Mouse (Mus musculus) c-Kit-negative CD71-positive TER-119-positive erythroid progenitor cells, embryonic 14.5 days (primary cell): ENCODE data around the gene Mmp9.

Source experiments
- DNase-seq: peaks from one replicate; pipeline ENCODE4 v3.0.0-alpha.2; 2013; ENCODE audit warnings: low read depth, low spot score

Mmp9 gene

DNA sequence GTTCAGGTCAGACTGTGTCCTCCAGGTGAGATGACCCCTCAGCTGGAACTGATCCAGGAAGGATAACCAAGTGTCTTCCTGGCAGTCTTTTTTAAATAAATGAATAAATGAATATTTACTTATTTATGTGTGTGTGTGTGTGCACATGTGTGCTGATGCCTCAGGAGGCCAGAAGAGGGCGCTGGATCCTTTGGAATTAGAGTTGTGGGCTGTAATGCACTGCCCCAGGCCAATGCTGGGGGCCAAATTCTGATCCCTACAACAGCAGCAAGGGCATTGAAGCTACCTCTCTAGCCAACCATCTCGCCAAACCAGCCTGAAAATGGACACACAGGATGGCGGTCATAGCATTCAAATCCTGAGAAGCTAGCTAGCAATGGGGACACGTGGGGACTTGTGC lies 15.1 kb downstream of the Mmp9 start:
- DNase-seq: no peak

DNA sequence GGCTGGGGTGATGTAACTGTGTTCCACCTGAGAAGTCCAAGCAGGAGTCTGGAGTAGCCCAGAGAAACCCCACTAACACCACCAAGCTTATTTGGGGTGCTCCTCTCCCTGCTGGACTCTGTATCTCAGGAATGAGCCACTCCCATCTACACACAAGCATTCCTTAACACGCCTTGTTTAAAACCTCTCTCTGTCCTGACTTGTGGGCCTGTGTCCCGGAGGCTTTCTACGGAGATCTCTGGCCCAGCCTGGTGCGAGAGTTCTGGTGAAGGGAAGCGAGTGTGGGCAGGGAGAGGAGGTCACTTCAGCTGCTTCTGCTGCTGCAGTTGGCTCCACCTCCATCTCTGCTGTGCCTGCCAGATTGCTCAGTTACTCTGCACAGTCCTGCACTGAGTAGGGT lies 15.6 kb downstream of the Mmp9 start:
- no peak for DNase-seq

DNA sequence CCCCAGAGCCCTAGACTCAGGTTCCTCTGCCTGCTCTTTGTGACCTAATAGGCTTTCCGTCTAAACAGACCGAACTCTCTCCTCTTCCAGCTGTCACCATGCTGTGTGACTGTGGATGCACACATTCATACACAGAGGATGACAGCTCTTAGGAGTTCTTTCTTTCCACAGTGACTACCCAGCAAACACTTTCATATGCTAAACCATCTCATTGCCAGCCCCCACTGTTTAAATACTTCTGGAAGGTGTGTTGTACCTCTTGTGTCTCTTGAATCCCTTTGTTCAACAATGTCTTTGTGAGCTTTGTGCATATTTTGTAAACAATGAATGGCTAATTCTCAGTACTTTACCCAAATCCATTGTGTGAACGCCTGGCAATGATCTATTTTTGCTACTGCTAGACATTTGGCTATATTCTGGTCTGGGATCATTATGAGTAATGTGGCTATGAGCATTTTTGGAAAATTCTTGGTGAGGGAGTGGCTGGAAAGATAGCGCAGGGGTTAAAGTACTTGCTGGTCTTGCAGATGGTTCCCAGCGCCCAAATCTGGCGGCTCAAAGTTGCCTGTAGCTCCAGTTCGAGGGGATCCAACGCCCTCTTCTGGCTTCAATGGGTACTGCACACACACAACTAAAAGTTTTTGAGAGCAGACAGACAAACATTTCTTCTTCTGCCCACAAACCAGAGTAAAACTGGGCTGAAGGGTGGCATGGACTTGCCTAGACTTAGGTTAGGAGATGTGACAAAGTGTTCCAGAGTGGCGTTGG lies 17.2 kb downstream of the Mmp9 start:
- no peak for DNase-seq

DNA sequence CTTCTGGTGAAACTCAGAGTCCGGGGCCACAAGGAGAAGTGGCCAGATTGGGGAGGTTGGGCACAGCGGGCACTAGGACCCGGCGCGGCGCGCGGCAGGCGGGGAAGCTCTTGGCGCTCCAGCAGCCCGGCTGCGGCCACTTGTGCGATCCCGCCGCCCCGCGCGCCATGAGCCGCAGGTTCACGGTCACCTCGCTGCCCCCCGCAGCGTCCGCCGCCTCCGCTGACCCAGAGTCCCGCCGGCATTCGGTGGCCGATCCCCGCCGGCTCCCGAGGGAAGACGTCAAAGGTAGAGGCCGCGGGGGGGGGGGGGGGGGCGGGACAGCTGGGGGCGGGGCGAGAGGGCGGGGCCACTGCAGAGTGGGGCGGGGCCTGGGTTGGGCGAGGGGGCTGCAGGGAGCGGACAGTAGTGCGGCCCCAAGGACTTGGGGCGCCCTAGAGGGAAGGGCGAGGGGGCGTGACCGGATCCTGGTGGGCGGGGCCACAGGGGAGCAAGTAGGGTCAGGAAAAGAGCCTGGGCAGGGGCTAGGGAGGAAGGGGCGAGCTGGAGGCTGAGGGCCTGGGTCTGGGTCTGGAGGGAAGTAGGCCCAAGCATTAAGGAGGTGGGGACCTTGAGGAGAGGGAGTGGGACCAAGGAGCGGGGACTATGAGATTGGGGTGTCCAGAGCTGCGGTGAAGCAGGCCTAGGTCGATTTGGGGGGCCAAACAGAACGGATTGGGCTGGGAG lies 20.3 kb downstream of the Mmp9 start, which contains the start of gene Slc12a5:
Gene Slc12a5 (plus strand): TSS at position 87 of the 726 bp plus-strand sequence.
- DNase-seq: no peak

DNA sequence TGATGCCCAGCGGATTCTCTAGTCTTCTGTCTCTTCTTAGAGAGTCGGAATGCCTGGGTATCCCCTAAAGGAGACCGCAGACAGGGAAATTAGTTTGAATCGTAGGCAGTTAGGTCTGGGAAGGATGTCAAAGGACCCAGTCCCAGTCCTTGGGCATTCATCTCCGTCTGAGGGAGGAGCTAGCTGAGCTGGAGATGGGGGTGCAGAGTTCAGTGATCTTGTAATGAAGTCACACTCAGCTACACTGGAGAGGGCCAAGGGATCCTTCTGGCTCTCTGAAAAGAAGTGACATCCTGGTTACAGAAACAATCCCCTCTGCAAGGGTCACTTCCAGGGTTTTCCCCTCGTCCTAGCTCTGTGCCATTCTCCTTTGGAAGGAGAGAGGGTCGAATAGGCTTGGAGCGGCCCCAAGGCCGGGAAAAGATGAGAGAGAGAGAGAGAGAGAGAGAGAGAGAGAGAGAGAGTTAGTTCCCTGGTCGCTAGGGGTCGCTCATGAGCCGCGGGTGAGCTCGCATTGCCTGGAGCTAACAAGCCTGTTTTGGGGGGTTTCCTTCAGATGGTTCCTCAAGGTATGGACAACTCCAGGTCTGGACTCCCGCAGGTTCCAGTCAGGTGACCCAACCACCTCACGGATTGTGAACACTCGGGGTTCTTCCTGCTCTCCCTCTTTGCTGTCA lies 21.1 kb downstream of the Mmp9 start:
- peak; percentile 22 for DNase-seq

DNA sequence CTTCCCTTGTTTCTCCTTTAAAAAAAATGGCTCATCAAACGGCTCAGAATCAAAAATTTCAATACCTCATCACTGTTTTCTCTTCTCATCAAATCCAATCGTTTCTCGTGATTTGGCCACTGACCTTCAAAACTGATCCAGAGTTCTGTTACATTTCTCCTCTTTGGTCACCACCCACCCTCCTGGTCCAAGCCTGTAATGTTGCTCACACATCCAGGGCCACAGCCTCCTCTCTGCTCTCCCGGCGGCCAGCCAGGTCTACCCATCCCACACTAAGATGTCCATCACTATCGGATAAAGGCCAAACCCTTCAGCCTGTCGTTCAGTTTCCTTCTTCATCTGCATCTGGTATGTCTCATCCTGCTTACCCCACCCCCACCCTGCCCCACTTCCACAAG lies 21.6 kb downstream of the Mmp9 start:
- DNase-seq: no peak

DNA sequence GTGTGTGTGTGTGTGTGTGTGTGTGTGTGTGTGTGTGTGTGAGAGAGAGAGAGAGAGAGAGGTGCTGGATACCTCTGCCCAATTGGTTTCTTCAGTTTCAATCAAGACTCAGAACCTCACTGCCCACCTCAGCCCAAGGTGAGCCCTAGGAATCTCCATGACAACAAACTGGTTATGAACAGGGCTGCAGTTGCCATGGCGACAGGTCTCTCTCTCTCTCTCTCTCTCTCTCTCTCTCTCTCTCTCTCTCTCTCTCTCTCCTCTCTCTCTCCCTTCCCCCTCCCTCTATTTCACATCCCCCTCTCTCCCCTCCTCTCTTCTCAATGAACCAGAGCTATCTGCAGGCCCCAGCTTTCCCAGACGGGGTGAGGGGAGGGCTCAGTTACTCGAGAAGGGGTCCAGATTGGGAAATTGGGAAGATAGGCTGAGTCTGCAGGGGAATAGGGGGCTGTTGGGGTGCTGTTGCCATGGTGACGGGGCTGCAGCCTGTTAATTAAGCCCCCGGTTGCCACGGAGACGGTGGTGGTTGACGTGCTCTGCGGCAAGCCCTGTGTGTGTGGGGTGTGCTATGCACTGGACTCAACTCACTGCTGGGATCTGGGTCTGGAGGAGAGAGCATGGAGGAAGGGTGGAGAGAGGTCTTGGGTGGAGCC lies 23.8 kb downstream of the Mmp9 start:
- no peak for DNase-seq

DNA sequence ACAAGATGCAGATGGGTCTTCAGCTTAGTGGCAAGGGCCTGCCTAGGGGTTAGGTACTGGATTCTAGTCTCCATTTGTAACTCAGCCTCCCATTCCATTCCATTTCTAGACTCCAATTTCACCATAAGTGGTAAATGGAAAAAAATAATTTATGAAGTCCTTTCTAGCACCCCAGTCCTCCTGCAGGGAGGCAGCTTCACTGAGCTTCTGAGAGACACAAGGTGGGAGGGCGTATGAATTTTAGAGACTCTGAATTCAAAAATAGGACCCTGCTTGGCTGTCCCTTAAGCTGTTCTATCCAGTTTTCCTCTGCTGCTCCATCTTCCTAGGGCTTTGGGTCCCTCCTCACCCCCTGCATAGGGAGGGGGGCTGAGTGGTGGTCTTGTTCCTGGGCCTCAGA lies 24.4 kb downstream of the Mmp9 start:
- no peak for DNase-seq

DNA sequence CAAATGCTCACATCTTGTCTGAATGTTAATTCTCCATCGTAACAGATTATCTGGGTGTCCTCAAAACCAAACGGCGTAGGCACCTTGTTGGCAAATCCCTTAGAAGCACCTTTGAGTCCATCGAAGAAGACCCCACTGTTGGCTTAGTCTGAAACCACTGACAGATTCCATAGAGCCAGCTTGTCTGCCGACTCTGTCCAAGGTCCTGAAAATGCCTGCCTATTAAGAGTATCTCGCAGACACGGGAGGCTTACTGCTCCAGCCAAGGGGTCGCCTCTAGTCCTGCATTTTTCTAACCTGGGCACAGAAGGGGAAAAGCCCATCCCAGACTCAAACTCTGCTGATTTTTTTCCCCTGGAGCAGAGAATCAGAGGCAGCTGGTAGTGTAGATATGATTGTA lies 25.8 kb downstream of the Mmp9 start:
- DNase-seq: no peak

DNA sequence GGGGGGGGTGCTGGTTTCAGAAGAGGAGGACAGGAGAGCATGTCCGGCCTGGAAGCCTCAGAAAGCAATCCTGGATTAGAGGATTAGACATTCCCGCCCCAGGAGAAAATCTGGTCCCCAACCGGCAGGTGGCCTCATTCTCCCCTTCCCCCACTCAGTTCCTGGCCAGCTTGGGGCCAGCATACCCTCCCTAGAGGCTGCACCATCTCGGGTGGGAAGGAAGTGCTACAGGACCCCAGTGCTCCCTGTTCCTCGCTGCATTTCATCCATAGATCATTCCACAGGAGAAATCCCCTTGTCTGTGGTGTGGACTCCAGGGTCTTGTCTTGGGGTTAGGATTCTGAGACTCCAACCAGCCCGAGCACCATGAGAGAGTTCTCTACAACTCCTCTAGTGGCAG lies 26.6 kb downstream of the Mmp9 start:
- no peak for DNase-seq

DNA sequence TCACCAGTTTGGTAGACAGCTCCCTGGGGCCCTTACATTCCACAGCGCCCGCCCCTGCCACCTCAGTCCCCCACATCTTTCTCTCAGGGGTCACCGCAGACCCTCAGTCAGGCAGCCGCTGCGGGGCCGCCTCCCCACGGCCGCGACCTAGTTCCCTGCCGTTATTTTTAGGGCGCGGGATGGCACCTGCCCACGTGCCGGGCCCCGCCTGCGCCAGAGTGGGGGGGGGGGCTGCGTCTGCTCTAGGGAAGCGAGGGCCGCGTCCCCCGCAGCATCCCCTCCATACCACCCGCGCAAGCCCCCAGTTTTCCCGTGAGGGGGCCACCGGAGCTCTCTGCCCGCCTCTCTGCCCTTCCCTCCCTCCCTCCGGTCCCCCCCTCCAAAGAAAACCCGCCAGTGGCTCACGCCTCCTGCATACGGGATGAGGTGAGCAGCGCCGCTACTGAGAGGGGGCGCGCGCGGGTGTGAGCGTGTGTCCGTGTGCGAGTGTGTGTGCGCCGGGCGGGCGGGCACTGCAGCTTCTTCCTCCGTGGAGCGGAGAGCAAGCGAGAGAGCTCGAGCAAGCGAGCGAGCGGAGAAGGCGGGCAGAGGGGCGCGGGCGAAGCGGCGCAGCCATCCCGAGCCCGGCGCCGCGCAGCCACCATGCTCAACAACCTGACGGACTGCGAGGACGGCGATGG lies 27.3 kb downstream of the Mmp9 start:
- DNase-seq: no peak

DNA sequence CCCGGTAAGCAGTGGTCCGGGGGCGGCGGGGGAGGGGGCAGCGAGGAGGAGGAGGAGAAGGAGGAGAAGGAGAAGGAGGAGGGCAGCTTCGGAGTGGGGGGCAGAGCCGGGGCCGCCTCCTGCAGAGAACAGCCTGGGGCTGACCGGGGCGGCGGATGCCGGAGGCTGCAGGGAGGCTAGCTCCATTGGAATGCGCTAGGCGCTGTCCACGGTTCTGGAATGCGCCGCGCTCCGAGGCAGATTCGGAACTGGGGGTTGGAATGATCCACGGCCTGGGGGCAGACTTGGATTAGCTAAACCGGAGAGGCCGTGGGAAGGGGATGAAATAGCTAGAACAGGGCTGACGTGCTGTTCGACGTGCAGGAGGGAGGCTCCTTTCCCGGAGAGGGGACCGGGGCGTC lies 27.9 kb downstream of the Mmp9 start:
- DNase-seq: no peak

DNA sequence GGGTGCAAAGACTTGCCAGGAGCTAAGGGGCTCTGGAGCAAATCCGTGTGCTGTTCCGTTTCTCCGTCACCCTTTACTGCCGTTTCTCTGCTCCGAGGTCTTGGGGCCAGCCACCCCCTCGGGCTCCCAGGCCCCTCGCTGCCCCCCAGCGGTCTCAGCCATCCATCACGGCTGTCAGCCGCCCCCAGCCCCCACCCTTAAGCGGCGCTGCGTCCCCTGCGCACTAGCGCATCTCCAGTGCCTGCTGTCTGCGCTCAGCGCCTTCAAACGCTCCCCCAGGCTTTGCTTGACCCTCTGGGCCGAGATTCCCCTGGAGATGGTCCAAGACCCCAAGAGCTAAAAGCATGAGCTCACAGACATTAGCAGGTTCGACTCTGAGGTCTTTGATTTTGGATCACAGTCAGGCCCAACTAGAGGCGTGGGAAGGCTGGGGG lies 28.8 kb downstream of the Mmp9 start:
- no peak for DNase-seq

DNA sequence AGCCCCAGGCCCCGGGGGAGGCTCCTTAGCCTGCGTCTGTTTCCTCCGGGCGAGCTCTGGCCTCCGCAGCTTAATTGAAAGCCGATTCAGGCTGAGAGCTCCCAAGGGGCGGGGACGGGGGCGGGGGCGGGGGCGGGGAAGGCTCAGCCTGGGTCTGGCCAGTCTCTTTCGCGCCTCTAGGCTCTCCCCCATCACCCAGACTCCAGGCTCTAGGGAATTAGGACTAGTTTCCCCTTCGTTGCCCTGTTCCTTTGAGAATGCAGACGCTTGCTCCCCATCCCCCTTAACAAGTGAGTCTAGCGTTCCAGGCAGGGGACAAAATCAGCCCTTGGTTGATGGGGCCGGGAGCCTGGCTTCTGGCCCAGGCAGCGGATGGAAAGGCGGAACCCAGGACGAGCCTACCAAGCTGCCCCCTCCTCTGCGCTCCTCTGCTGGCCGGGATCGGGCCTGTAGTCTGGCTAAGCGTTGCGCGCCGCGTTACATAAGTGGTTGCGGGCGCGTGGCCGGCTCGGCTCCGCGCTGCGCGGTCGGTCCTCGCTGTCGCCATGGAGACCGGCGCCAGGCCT lies 30.1 kb downstream of the Mmp9 start:
- no peak for DNase-seq

DNA sequence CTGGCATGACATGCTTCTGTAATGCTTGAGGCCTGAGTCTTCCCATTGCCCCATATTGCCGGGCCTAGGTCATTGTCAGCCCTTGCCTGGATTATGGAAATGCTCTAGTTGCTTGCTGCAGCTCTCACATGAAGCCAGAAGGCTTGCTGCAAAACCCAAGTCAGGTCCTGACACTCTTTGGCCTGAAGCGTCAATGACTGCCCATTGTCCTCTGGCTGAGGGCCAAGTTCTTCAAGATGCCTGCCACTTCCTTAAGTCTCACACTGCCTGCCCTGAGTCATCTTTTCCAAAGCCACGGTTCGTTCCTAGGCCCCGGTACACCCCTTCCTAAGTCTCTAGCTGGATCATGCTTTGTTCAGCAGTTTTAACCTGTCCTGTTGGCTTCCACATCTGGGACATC lies 32.1 kb downstream of the Mmp9 start:
- DNase-seq: no peak

DNA sequence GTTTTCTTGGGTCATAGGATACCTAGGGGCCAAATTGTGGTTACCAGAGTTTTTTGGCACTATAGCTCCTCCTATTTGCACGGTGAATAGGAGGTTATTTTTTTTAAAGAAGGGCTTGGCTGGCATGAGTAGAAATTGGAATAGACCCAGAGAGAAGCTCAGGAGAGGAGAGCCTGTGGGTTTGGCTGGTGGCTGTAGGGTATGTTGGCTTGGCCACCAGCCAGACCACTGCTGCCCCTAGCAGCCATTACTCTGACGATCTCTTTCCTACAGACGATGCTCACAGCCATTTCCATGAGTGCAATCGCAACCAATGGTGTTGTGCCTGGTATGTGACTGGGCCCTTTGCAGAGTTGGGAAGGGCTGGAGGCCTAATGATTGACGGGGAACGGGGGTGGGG lies 35.0 kb downstream of the Mmp9 start:
- DNase-seq: no peak

DNA sequence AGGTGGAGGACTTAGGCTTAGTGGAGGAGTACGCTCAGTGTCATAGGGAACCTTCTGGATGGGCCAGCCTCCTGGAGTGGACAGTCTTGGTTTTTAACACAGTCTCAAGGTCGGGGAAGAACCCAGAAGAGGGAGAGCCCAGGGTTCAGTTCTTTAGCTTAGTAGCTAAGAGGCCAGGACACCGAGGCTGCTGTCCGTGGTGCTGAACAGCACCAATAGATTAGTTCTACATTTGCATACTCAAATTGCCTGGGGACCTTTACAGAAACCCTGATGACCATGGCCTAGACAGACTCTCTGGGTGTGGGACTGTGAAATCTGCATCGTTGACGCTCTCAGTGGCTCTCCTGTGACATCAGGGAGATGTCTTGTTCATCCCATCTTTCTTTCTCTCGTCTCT lies 39.2 kb downstream of the Mmp9 start:
- no peak for DNase-seq

DNA sequence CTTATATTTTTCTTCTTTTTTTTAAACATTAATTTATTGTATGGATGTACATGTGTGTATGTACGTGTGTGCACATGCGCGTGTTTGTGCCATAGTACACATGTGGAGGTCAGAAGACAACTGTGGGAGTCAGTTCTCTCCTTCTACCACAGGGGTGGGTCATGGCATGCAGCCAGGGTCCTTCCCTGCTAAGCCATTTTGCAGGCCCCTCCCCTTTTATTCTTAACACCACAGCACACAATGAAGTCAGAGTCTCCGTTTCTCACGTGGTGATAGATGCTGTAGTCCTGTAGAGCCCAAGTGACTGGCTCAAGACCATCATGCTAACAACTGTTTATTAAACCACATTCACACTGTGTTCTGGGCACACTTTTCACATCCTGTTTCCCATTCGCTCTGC lies 45.4 kb downstream of the Mmp9 start:
- no peak for DNase-seq

DNA sequence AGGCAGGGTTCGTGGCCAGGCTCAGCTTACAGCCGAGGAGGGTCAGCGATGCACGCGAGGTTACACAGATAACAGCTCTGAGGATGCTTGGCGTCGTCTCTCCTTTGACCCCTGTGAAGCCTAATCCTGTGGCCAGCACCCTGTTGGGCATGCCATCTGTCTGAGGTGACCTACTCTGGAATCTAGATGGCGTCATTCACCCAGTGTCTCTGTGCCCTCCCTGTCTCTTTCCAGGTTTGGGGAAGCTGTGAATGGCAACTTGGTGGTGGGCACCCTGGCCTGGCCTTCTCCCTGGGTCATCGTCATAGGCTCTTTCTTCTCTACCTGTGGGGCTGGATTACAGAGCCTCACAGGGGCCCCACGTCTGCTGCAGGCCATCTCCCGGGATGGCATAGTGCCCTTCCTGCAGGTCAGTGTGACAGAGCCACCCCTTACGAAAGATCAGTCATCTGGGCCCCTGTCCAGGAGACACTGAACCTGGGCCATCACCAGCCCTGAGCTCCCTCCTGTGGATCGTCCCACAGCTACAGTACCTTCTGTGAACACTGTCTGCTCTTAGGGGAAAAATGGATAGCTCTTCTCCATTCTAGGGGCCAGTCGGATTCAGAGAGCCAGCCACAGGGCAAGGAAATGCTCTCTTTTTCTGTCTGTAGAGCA lies 45.9 kb downstream of the Mmp9 start:
- DNase-seq: no peak

DNA sequence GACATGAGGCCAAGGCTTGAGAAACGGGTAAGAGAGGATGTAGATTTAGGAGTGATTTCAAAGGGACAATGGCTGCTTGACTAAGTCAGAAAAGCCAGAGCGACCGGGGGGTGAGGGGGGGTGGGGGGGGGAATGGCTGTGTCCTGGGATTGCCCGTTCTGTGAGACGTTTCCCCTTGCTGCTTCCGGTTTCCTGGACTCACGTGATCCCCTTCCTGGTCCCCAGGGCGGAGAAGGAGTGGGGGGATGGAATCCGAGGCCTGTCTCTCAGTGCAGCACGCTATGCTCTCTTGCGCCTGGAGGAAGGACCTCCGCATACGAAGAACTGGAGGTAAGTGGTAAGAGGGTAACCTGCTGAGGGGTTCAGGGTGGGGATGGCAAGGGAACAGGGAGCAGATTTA lies 48.2 kb downstream of the Mmp9 start:
- DNase-seq: no peak

DNA sequence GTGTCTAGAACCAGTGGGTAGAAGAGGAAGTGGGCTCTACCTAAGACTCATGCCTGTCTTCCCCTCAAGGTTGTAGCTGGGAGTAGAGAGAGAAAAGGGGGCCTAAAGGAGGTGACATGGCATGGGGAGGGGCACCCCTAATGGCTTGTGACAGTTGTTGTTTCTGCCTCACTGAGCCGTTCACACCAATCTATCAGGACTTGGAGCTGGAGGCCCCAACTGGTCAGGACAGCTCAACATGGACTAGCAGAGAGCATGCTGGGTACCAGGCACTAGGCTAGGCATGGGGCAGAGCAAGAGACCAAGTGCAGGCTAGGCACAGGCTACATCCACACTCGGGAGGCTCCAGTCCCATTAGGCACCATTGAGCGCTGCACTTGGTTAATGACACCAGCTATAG lies 50.5 kb downstream of the Mmp9 start:
- DNase-seq: no peak
